Mouse (Mus musculus): ENCODE measurements around the gene Tmem201. TPM values are rescaled to one million over a fixed set of nuclear protein-coding genes. Genes with fewer than 3 reads are reported as not detected.

Gene Tmem201
- total and polyA plus RNA-seq, 3 experiments = 3.1 to 35.9 (median 13.8) TPM

DNA sequence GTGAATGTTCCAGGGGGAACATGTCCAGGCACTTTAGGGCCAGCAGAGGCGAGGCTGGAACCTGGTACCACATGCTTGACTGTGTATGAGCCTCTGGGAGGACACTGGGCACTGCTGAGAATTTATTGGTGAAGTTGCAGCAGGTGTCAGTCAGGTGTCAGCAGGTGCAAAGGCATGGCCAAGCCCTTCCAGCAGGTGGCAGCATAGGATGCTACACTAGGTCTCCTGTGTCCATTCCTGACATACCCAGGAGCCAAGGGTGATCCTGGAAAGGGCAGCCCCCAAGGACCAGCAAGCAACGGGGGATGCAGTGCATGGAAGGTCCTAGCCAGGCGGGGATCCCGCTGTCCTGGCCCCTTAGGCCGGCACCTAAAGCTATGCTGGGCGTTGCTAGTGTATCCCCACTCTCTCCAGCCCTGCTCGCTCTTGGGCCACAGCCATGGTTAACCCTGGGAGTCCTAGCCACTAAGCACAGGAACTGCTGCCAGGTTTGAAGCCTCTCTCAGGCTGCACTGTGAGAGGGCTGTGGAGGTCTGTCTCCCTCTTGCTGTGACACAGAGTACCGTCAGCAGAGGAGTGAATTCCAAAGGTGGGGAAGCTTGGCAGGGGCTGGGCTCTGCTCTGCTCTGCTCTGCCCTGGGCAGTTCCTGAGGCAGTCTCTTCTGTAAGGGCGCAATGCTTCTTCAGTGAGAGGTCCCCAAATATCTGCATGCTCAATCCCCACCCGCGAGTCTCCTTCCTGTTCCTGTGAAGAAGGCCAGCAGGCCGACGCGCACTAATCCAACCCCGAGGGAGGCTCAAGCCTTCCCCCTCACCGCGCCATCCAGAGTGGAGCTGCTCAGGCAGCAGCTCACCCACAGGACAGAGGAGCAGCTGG, 13.8 kb downstream of the Tmem201 start:
- Histone ChIP-seq H3K27me3 (ENCODE audit: insufficient read depth, low read length) (no peaks in the 10 kb centered on the region), H3K9me3 (replicated peaks) (no peaks in the 10 kb centered on the region), H3K36me3 (replicated peaks) (peaks cover 96% of the 10 kb centered on the region), H3K4me3 (ENCODE audit: low read depth, low read length) (no peak overlapping the region), H3K4me1 (ENCODE audit: insufficient read depth, low read depth, low read length) (peaks cover 8% of the 10 kb centered on the region)
- TF ChIP-seq GATA1 (IDR thresholded peaks at IDR 0.05; ENCODE audit: borderline replicate concordance, low read length) (no peak), CTCF (IDR thresholded peaks at IDR 0.05; ENCODE audit: low read depth, low read length) (no peak), TAL1 (conservative IDR thresholded peaks at IDR 0.05; ENCODE audit: low read depth, low read length) (no peak), POLR2AphosphoS5 (IDR thresholded peaks at IDR 0.05; ENCODE audit: insufficient replicate concordance, low read depth, low read length) (no peak), GATA2 (IDR thresholded peaks at IDR 0.05; ENCODE audit: borderline replicate concordance, low read depth, low read length) (no peak)
- DNase-seq (ENCODE audit: low spot score) (no peak), ATAC-seq (ENCODE audit: extremely low read depth, insufficient number of reproducible peaks, low FRiP score, poor library complexity, severe bottlenecking) (no peak)

DNA sequence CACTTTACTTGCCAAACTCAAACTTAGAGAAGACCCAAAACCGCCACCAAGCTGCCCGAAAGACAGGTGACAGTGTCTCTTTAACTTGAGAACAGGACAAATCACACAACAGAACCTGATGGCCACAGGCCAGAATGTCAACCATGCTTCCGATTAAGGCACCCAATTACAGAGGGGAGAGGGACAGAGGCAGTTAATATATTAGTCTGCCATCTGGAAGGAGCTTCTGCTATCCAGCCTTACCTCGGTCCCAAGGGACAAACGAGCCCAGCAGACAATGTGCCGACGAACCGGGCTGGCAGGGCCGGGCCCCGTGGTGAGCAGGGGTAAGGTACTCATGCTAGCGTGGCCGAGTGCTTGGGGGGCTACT, 14.8 kb downstream of the Tmem201 start:
- peaks cover 98% of the 10 kb centered on the region for H3K36me3 ChIP-seq (replicated peaks)
- no peak for DNase-seq (ENCODE audit: low spot score)

GRCm38 (mm10) chr4:149722104-149723020, 15.5 kb downstream of the Tmem201 start:
- Histone ChIP-seq H3K27me3 (ENCODE audit: insufficient read depth, low read length) (no peaks in the 10 kb centered on the region), H3K36me3 (replicated peaks) (peaks cover 98% of the 10 kb centered on the region), H3K4me3 (ENCODE audit: low read depth, low read length) (no peak overlapping the region), H3K9me3 (replicated peaks) (no peaks in the 10 kb centered on the region), H3K4me1 (ENCODE audit: insufficient read depth, low read depth, low read length) (peaks cover 8% of the 10 kb centered on the region)
- ATAC-seq (ENCODE audit: extremely low read depth, insufficient number of reproducible peaks, low FRiP score, poor library complexity, severe bottlenecking) (no peak), DNase-seq (ENCODE audit: low spot score) (no peak)
- TF ChIP-seq GATA2 (IDR thresholded peaks at IDR 0.05; ENCODE audit: borderline replicate concordance, low read depth, low read length) (no peak), CTCF (IDR thresholded peaks at IDR 0.05; ENCODE audit: low read depth, low read length) (no peak), TAL1 (conservative IDR thresholded peaks at IDR 0.05; ENCODE audit: low read depth, low read length) (no peak), GATA1 (IDR thresholded peaks at IDR 0.05; ENCODE audit: borderline replicate concordance, low read length) (no peak), POLR2AphosphoS5 (IDR thresholded peaks at IDR 0.05; ENCODE audit: insufficient replicate concordance, low read depth, low read length) (no peak)

More for the DNA sequence above, 14.8 kb downstream of the Tmem201 start:
- no peak for ATAC-seq (ENCODE audit: extremely low read depth, insufficient number of reproducible peaks, low FRiP score, poor library complexity, severe bottlenecking)
- Histone ChIP-seq H3K9me3 (replicated peaks) (no peaks in the 10 kb centered on the region), H3K4me1 (ENCODE audit: insufficient read depth, low read depth, low read length) (peaks cover 8% of the 10 kb centered on the region), H3K27me3 (ENCODE audit: insufficient read depth, low read length) (no peaks in the 10 kb centered on the region), H3K4me3 (ENCODE audit: low read depth, low read length) (no peak overlapping the region)
- TF ChIP-seq TAL1 (conservative IDR thresholded peaks at IDR 0.05; ENCODE audit: low read depth, low read length) = no peak
- TF ChIP-seq CTCF (IDR thresholded peaks at IDR 0.05; ENCODE audit: low read depth, low read length) = no peak
- no peak for TF ChIP-seq GATA2 (IDR thresholded peaks at IDR 0.05; ENCODE audit: borderline replicate concordance, low read depth, low read length)
- TF ChIP-seq POLR2AphosphoS5 (IDR thresholded peaks at IDR 0.05; ENCODE audit: insufficient replicate concordance, low read depth, low read length) = no peak
- TF ChIP-seq GATA1 (IDR thresholded peaks at IDR 0.05; ENCODE audit: borderline replicate concordance, low read length) = no peak

GRCm38 (mm10) chr4:149721163-149721562, 16.7 kb downstream of the Tmem201 start:
- Histone ChIP-seq H3K4me1 (ENCODE audit: insufficient read depth, low read depth, low read length) (peaks cover 7% of the 10 kb centered on the region), H3K27me3 (ENCODE audit: insufficient read depth, low read length) (no peaks in the 10 kb centered on the region), H3K9me3 (replicated peaks) (no peaks in the 10 kb centered on the region), H3K36me3 (replicated peaks) (peaks cover 98% of the 10 kb centered on the region), H3K4me3 (ENCODE audit: low read depth, low read length) (no peak overlapping the region)
- TF ChIP-seq POLR2AphosphoS5 (IDR thresholded peaks at IDR 0.05; ENCODE audit: insufficient replicate concordance, low read depth, low read length) = no peak
- TF ChIP-seq GATA2 (IDR thresholded peaks at IDR 0.05; ENCODE audit: borderline replicate concordance, low read depth, low read length) = no peak
- TF ChIP-seq TAL1 (conservative IDR thresholded peaks at IDR 0.05; ENCODE audit: low read depth, low read length) = no peak
- no peak for ATAC-seq (ENCODE audit: extremely low read depth, insufficient number of reproducible peaks, low FRiP score, poor library complexity, severe bottlenecking)
- no peak for DNase-seq (ENCODE audit: low spot score)

DNA sequence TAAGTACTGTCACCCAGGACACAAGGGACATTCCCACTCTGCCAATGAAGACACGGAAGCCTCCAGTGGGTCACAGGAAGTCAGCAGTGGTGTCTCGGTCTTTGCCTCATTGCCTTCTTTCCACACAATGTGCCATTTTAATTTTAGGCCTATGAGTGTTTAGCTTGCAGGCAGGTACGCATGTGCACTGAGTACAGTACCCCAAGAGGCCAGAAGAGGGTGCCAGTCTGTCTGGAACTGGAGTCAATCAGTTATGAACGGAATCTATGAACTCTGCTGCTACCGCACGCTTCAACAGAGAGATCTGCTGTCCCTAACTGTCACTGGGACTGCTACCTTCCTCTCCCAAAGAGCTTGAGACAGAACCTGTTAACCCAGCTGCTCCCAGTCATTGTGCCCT, 18.2 kb downstream of the Tmem201 start:
- Histone ChIP-seq H3K9me3 (replicated peaks) (no peaks in the 10 kb centered on the region), H3K27me3 (ENCODE audit: insufficient read depth, low read length) (no peaks in the 10 kb centered on the region), H3K4me1 (ENCODE audit: insufficient read depth, low read depth, low read length) (no peaks in the 10 kb centered on the region), H3K36me3 (replicated peaks) (peaks cover 96% of the 10 kb centered on the region), H3K4me3 (ENCODE audit: low read depth, low read length) (no peak overlapping the region)
- ATAC-seq (ENCODE audit: extremely low read depth, insufficient number of reproducible peaks, low FRiP score, poor library complexity, severe bottlenecking) (no peak), DNase-seq (ENCODE audit: low spot score) (no peak)
- TF ChIP-seq GATA2 (IDR thresholded peaks at IDR 0.05; ENCODE audit: borderline replicate concordance, low read depth, low read length) = no peak
- TF ChIP-seq CTCF (IDR thresholded peaks at IDR 0.05; ENCODE audit: low read depth, low read length) = peak; percentile 51

DNA sequence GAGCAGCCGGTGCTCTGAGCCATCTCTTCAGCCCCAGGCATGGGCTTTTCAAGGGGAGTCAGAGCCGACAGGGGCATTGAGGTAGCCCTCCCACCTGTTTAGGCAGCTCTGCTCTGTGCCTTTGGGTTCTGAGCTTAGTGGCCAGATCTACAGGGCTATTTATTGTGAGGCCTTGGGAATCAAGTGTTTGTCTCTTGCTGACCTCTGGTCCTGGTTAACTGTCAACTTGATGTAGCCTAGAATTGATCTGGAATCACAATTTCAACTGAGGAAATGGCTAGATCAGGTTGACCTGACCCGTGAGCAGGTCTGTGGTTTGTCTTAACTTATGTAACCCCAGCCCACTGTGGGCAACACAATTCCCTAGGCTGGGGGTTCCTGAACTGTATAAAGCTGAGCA, 23.3 kb downstream of the Tmem201 start:
- ATAC-seq (ENCODE audit: extremely low read depth, insufficient number of reproducible peaks, low FRiP score, poor library complexity, severe bottlenecking) = no peak
- H3K36me3 ChIP-seq (replicated peaks) = peaks cover 47% of the 10 kb centered on the region

More for the DNA sequence above, 23.3 kb downstream of the Tmem201 start:
- TF ChIP-seq GATA2 (IDR thresholded peaks at IDR 0.05; ENCODE audit: borderline replicate concordance, low read depth, low read length) (no peak), GATA1 (IDR thresholded peaks at IDR 0.05; ENCODE audit: borderline replicate concordance, low read length) (no peak), POLR2AphosphoS5 (IDR thresholded peaks at IDR 0.05; ENCODE audit: insufficient replicate concordance, low read depth, low read length) (no peak), TAL1 (conservative IDR thresholded peaks at IDR 0.05; ENCODE audit: low read depth, low read length) (no peak), CTCF (IDR thresholded peaks at IDR 0.05; ENCODE audit: low read depth, low read length) (no peak)
- no peaks in the 10 kb centered on the region for H3K4me1 ChIP-seq (ENCODE audit: insufficient read depth, low read depth, low read length)
- no peaks in the 10 kb centered on the region for H3K27me3 ChIP-seq (ENCODE audit: insufficient read depth, low read length)
- H3K4me3 ChIP-seq (ENCODE audit: low read depth, low read length) = no peak overlapping the region
- no peak for DNase-seq (ENCODE audit: low spot score)
- no peaks in the 10 kb centered on the region for H3K9me3 ChIP-seq (replicated peaks)
